Mouse (Mus musculus) C2C12 (cell line): ENCODE measurements around the gene Sgsm3.

Source experiments
- CTCF ChIP-seq: IDR thresholded peaks from one replicate; pipeline ENCODE4 v1.5.1; 2011; ENCODE audit not compliant: control insufficient read depth, insufficient read depth, insufficient read length
- MYOG ChIP-seq: IDR thresholded peaks from one replicate; pipeline ENCODE4 v1.6.1; 2011; ENCODE audit not compliant: control insufficient read depth, insufficient read length; ENCODE audit errors: extremely low read depth

GRCm38 (mm10) chr15:80997077-80997476, 19.5 kb downstream of the Sgsm3 start:
- TF ChIP-seq MYOG, result no peak
- TF ChIP-seq CTCF, result no peak
